Mouse (Mus musculus) cortical plate, adult 2 months (tissue): ENCODE data around the gene Sec14l2.
"Not testable (repeated sequence)": the region's sequence is repeated elsewhere in the genome, so short reads cannot be mapped to it uniquely, and the experiment has no call there.

ENCODE experiments used
- CTCF ChIP-seq: fragments of 200-500 bp; IDR thresholded peaks from 2 replicates; pipeline ENCODE4 v1.5.1; 2011; ENCODE audit warnings: mild to moderate bottlenecking, control low read depth, low read length; ENCODE audit not compliant: insufficient read depth; ENCODE audit errors: extremely low read depth
- POLR2A ChIP-seq: fragments of 200-500 bp; IDR thresholded peaks from 2 replicates; pipeline ENCODE4 v1.6.1; 2011; ENCODE audit warnings: mild to moderate bottlenecking, low read length, control low read depth; ENCODE audit not compliant: insufficient read depth; ENCODE audit errors: extremely low read depth

DNA sequence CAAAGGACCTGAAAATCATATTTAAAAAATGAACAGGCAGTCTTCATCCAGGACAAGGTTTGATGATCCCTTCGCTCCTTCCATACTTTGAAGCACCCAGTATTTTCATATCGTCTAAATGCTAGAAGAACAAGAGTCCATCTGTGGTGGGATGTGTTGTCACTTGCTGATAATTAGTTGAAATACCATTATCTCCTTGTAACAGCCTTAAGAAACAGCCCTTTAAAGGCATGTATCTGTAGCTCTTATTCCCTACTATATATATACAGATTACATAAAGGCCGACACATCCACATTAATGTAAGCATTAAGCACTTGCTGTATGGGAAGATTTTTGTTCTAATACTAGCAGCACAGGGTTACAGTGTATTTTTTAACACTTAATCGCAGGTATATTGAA, 5.2 kb upstream of the Sec14l2 start:
- not testable (repeated sequence) for TF ChIP-seq POLR2A, CTCF
